Mouse (Mus musculus): ENCODE measurements around the gene Lrrc4c.

Gene Lrrc4c

DNA sequence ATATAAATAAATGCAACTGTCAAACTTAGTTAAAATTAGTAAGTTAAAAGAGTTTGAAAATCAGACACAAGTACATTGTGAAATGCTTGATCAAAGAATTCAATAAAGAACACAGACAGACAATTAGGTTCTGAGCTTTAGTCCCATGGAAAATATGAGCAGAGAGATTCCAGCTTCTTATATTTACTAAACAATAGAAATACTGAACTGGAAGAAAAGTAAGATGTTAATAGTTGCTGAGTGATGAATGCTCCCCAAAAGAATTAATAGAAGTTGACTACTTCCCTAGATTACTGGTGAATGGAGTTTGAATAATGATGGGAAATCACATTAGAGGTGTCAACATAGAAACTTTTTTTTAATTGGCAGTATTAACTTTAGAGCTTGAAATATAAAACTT is 1323.7 kb downstream of the Lrrc4c start:
- no peak for DNase-seq

DNA sequence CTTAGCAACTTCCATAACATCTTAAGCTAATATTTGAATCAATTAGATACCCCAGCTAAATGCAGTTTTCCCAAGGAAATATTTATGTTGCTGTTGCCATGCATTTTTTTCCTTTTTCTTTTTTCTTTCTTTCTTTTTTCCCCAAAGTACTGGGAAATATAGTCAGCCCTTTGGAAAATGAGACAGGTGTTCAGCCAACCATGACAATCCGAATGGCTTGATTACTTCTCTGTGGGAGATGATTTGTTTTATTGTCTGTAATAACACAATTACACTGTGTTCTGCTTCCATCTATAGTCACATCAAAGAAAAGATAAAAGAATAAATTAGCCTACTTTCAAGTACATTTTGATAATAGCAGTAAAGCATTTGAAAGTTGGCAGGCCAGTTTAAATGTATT is 1334.7 kb downstream of the Lrrc4c start:
- no peak for DNase-seq
